Mouse (Mus musculus): ENCODE results near the gene Gm10570.

DNA sequence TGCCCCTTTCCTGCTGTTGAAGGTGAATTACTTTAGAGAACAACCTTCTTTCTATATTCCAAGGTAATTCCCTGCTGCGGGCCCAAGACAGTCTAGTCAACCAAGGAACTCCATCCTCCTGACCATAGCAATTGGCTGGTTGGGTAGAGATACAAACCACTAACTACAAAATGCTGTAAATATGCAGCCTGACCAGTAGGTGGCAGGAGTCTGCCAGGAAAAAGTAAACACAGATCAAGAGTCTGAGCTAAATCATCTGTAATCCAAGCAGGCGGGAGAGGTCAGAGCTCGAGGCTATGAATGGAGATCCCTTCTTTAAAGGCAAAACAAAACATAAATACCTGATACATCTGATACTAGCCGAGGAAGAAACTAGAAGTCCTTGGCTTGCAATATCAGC is 33.2 kb upstream of the Gm10570 start:
- TF ChIP-seq UBTF (IDR thresholded peaks at IDR 0.05; ENCODE audit: low read depth, low read length) (no peak), CTCF (conservative IDR thresholded peaks at IDR 0.05 in 1 of 2, IDR thresholded peaks at IDR 0.05 in 1 of 2; ENCODE audit: low read depth in 2 of 2, low read length in 2 of 2) (peak; percentile 84 to 87), POLR2A (IDR thresholded peaks at IDR 0.05; ENCODE audit: low read depth, low read length) (no peak), KAT2A (IDR thresholded peaks at IDR 0.05; ENCODE audit: insufficient replicate concordance, low read length) (no peak), TCF12 (IDR thresholded peaks at IDR 0.05; ENCODE audit: low read depth, low read length) (no peak), MXI1 (IDR thresholded peaks at IDR 0.05; ENCODE audit: low read depth, low read length) (no peak), ZC3H11A (IDR thresholded peaks at IDR 0.05; ENCODE audit: low read depth, low read length) (no peak), EP300 (IDR thresholded peaks at IDR 0.05; ENCODE audit: low read length) (no peak), USF1 (IDR thresholded peaks at IDR 0.05; ENCODE audit: low read depth, low read length) (no peak)
